Mouse (Mus musculus) spleen, adult 18-20 months (tissue): ENCODE measurements at regions not wholly inside any gene's neighbourhood (a gene's known extent, or its start where the extent isn't known, plus 50 kb on each side); places are given as distances from the start of the nearest gene placed in this dataset.
"Not testable (repeated sequence)": the region's sequence is repeated elsewhere in the genome, so short reads cannot be mapped to it uniquely, and the experiment has no call there.

ENCODE experiments used
- DNase-seq, 2 experiments: peaks; one replicate each; pipeline ENCODE4 v3.0.0; 2022; ENCODE audit warnings: mixed read lengths in 2 of 2

GRCm38 (mm10) chrX:91059251-91059650 is 167.3 kb downstream of the Gm44 start:
- DNase-seq, result peak in 1 of 2 experiments; percentile 6

GRCm38 (mm10) chrX:91085137-91085536 is 193.2 kb downstream of the Gm44 start:
- not testable (repeated sequence) for DNase-seq
